Mouse (Mus musculus): Measurements from ENCODE around the gene Gm2030. TPM values are rescaled to one million over a fixed set of nuclear protein-coding genes. Genes with fewer than 3 reads are reported as not detected.

Gm2030 gene
- 0.90 TPM for polyA plus RNA-seq (2014; fragmentation: Illumina TruSeq; extraction: RNeasy Lipid Tissue Mini Kit (QIAGEN cat#74804); ENCODE audit: low read depth, low replicate concordance)

DNA sequence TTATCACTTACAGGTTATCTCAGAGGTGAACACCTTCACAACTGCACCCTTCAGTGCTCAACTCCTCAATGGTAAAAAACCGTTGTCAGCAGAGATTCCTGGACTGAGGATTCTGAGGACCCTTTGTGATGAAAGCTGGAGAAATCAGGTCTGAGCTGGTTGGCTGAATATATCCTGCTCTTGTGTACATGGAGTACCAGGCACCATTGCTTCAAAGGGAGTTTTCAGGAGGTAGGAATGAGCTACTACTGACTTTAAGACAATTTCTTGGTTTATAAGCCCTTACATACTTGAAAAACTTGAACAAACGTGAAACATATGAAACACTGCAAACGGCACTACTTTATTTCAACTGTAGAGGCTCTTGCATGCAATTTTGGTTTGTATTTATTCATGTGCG, at the start of gene Gm2030:
Gene Gm2030, minus strand, starts transcription at position 101 of the 400 bp plus-strand sequence.

Other genes starting within 250 kb of the Gm2030 start
- 18.8 TPM for gene Gm2012, start 78.7 kb downstream of the Gm2030 start, polyA plus RNA-seq (2014; fragmentation: Illumina TruSeq; extraction: RNeasy Lipid Tissue Mini Kit (QIAGEN cat#74804); ENCODE audit: low read depth, low replicate concordance)
- 0.32 TPM for gene Slx, start 235.5 kb upstream of the Gm2030 start, polyA plus RNA-seq (2014; fragmentation: Illumina TruSeq; extraction: RNeasy Lipid Tissue Mini Kit (QIAGEN cat#74804); ENCODE audit: low read depth, low replicate concordance)

Measured in testis, adult 10 weeks (tissue).